Mouse (Mus musculus) bone marrow, adult 2 months (tissue): ENCODE measurements at regions not wholly inside any gene's neighbourhood (a gene's known extent, or its start where the extent isn't known, plus 50 kb on each side); places are given as distances from the start of the nearest gene placed in this dataset.

Experiments used
- CTCF ChIP-seq: fragments of 200-500 bp; IDR thresholded peaks from 2 replicates; pipeline ENCODE4 v1.5.1; 2011; ENCODE audit warnings: low read length, control low read depth; ENCODE audit not compliant: control insufficient read depth, insufficient read depth
- POLR2A ChIP-seq: fragments of 200-500 bp; IDR thresholded peaks from 2 replicates; pipeline ENCODE4 v1.6.1; 2011; ENCODE audit warnings: low read depth, mild to moderate bottlenecking, control low read depth, low read length, borderline replicate concordance; ENCODE audit not compliant: control insufficient read depth

GRCm38 (mm10) chr16:25055376-25055775 lies 231.2 kb upstream of the Tprg start:
- TF ChIP-seq POLR2A (no peak), CTCF (no peak)
